Mouse (Mus musculus) myocyte (in vitro differentiated cells): ENCODE measurements at regions not wholly inside any gene's neighbourhood (a gene's known extent, or its start where the extent isn't known, plus 50 kb on each side); places are given as distances from the start of the nearest gene placed in this dataset.

ENCODE experiments used
- CEBPB ChIP-seq: IDR thresholded peaks from 2 replicates; pipeline ENCODE4 v1.6.1; 2011; ENCODE audit warnings: mild to moderate bottlenecking, moderate library complexity; ENCODE audit not compliant: poor library complexity, insufficient read depth, severe bottlenecking
- E2F4 ChIP-seq: IDR thresholded peaks from one replicate; pipeline ENCODE4 v1.6.1; 2011; ENCODE audit warnings: mild to moderate bottlenecking, control low read depth, moderate library complexity; ENCODE audit not compliant: insufficient read depth
- MAX ChIP-seq: IDR thresholded peaks from one replicate; pipeline ENCODE4 v1.6.1; 2011; ENCODE audit warnings: low read depth, mild to moderate bottlenecking, control low read depth
- MYOD1 ChIP-seq, 3 experiments: IDR thresholded peaks; one replicate each; pipeline ENCODE4 v1.6.1; 2011; ENCODE audit warnings: control low read depth in 2 of 3, low read depth in 2 of 3, mild to moderate bottlenecking in 2 of 3, moderate library complexity in 1 of 3; ENCODE audit not compliant: insufficient read length in 2 of 3, control insufficient read depth in 1 of 3
- MYOG ChIP-seq, 3 experiments: IDR thresholded peaks; one replicate each; pipeline ENCODE4 v1.6.1; 2011; ENCODE audit warnings: control low read depth in 2 of 3, low read depth in 2 of 3, mild to moderate bottlenecking in 2 of 3; ENCODE audit not compliant: insufficient read length in 2 of 3, control insufficient read depth in 1 of 3, insufficient read depth in 1 of 3
- POLR2A ChIP-seq: IDR thresholded peaks from one replicate; pipeline ENCODE4 v1.6.1; 2011; ENCODE audit warnings: low read depth, mild to moderate bottlenecking, control low read depth, moderate library complexity; ENCODE audit not compliant: insufficient read length
- POLR2AphosphoS2 ChIP-seq: IDR thresholded peaks from one replicate; pipeline ENCODE4 v1.6.1; 2011; ENCODE audit warnings: low read depth, control low read depth; ENCODE audit not compliant: insufficient read length
- REST ChIP-seq: IDR thresholded peaks from one replicate; pipeline ENCODE4 v1.6.1; 2011; ENCODE audit warnings: mild to moderate bottlenecking, control low read depth, moderate library complexity; ENCODE audit not compliant: insufficient read depth, insufficient read length
- TCF12 ChIP-seq: IDR thresholded peaks from one replicate; pipeline ENCODE4 v1.6.1; 2011; ENCODE audit warnings: mild to moderate bottlenecking, control low read depth; ENCODE audit not compliant: poor library complexity, insufficient read depth, severe bottlenecking
- USF1 ChIP-seq: IDR thresholded peaks from one replicate; pipeline ENCODE4 v1.6.1; 2011; ENCODE audit warnings: low read depth, mild to moderate bottlenecking, control low read depth, moderate library complexity

GRCm38 (mm10) chr8:116173961-116174360 is 330.8 kb upstream of the Dynlrb2 start:
- TF ChIP-seq POLR2A (no peak), E2F4 (no peak), TCF12 (no peak), MYOG (IDR thresholded peaks at IDR 0.05; ENCODE audit: control insufficient read depth in 1 of 3, insufficient read depth in 1 of 3, insufficient read length in 2 of 3, low read depth in 2 of 3) (no peak), USF1 (no peak), POLR2AphosphoS2 (no peak), REST (no peak), CEBPB (no peak), MYOD1 (IDR thresholded peaks at IDR 0.05; ENCODE audit: control insufficient read depth in 1 of 3, insufficient read length in 2 of 3, low read depth in 2 of 3) (no peak), MAX (no peak)
